Mouse (Mus musculus) midbrain, postnatal 0 days (tissue): Measurements from ENCODE around the gene Piwil4. TPM values are rescaled to one million over a fixed set of nuclear protein-coding genes. Genes with fewer than 3 reads are reported as not detected.

Experiments
- ATAC-seq: fragments of 200-750 bp; cut with Nextera tagmentation; 2 replicates; pipeline ENCODE4 v1.8.0; 2017; ENCODE audit warnings: moderate number of reproducible peaks, mild to moderate bottlenecking, moderate TSS enrichment, moderate library complexity; ENCODE audit not compliant: low FRiP score
- DNase-seq: peaks from one replicate; pipeline ENCODE4 v3.0.0-alpha.2; 2015; ENCODE audit warnings: low spot score
- H3K27ac ChIP-seq: fragments of 300-500 bp; sonication (generic); 2 replicates; pipeline ENCODE4 v1.5.1; 2014; ENCODE audit warnings: low read depth, mild to moderate bottlenecking, low read length, mixed read lengths
- H3K27me3 ChIP-seq: fragments of 300-500 bp; sonication (generic); 2 replicates; pipeline ENCODE4 v1.6.1; 2014; ENCODE audit warnings: low read length, control low read depth, mixed read lengths; ENCODE audit not compliant: insufficient read depth
- H3K36me3 ChIP-seq: fragments of 300-500 bp; sonication (generic); 2 replicates; pipeline ENCODE4 v1.6.1; 2014; ENCODE audit warnings: low read length, control low read depth, mixed read lengths; ENCODE audit not compliant: insufficient read depth
- H3K4me1 ChIP-seq: fragments of 300-500 bp; sonication (generic); 2 replicates; pipeline ENCODE4 v1.6.1; 2014; ENCODE audit warnings: mild to moderate bottlenecking, control low read depth, antibody characterized with exemption, low read length, mixed read lengths; ENCODE audit not compliant: insufficient read depth
- H3K4me2 ChIP-seq: fragments of 300-500 bp; sonication (generic); 2 replicates; pipeline ENCODE4 v1.6.1; 2014; ENCODE audit warnings: low read depth, mild to moderate bottlenecking, low read length, mixed read lengths; ENCODE audit not compliant: poor library complexity, severe bottlenecking
- H3K4me3 ChIP-seq: fragments of 300-500 bp; sonication (generic); 2 replicates; pipeline ENCODE4 v1.5.1; 2014; ENCODE audit warnings: low read depth, mild to moderate bottlenecking, low read length, moderate library complexity
- H3K9ac ChIP-seq: fragments of 300-500 bp; sonication (generic); replicated peaks from 2 replicates; pipeline ENCODE4 v1.6.1; 2014; ENCODE audit warnings: mild to moderate bottlenecking, low read length, moderate library complexity, mixed read lengths; ENCODE audit not compliant: poor library complexity, severe bottlenecking
- H3K9me3 ChIP-seq: fragments of 300-500 bp; sonication (generic); 2 replicates; pipeline ENCODE4 v1.6.1; 2016; ENCODE audit warnings: low read length, control low read depth
- CTCF ChIP-seq: IDR thresholded peaks from 2 replicates; pipeline ENCODE4 v1.5.1; 2016; ENCODE audit warnings: antibody characterized with exemption, mild to moderate bottlenecking
- WGBS: fragments of 180-500 bp; shearing (Covaris S2); extraction: QIAGEN DNeasy Blood & Tissue Kit; methylation state at CpG from one replicate; pipeline ENCODE4 v1.1.7; 2014; 5-methylcytosine and 5-hydroxymethylcytosine counted together
- polyA plus RNA-seq: library from polyadenylated mRNA; unstranded; fragments of >200 nt; fragmentation: Nextera tagmentation; extraction: Ambion mirVana; gene quantifications from 2 replicates; pipeline ENCODE4 v1.2.1, GENCODE M21; 2015
- total RNA-seq: library from RNA; depleted of rRNA; stranded (reverse); fragments of >200 nt; gene quantifications from 2 replicates; pipeline ENCODE4 v1.2.3, GENCODE M21; 2014; rRNA removed

The Piwil4 gene
- total and polyA plus RNA-seq, 2 experiments from 2014 or later, result 0.49 to 1.3 TPM

DNA sequence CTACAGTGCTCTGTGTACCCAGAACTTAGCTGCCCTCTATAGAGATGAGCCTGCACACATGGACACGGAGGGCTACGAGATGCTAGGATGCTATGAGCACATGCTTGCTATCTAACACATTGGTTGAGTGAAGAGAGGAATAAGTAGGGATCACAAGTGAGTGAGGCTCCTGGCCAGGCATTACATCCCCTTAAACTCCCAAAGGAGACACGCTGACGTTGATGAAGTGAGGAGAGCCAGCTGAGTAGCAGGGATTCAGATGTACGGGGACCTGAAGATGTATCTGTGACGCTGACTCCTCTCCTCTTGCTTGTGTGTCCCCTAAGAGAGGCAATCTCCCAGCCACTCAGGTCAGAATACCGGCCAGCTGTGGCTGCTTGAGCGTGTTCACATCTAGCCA is 92.7 kb downstream of the Piwil4 start:
- Histone ChIP-seq H3K4me1 (peaks cover 5% of the 10 kb centered on the region; the same call in 1 of the 2 replicates), H3K36me3 (no peaks in the 10 kb centered on the region), H3K4me3 (no peak overlapping the region), H3K4me2 (no peak overlapping the region), H3K9ac (no peak overlapping the region), H3K9me3 (no peaks in the 10 kb centered on the region), H3K27me3 (no peaks in the 10 kb centered on the region), H3K27ac (no peak overlapping the region)
- no peak for DNase-seq
- WGBS, result 88% methylated on average over 8 of the region's 8 CpGs
- TF ChIP-seq CTCF, result no peak
- ATAC-seq, result no peak

- H3K9ac ChIP-seq, result no peak overlapping the region
- H3K4me1 ChIP-seq, result peaks cover 9% of the 10 kb centered on the region; the same call in 1 of the 2 replicates
- DNase-seq, result no peak
- H3K27me3 ChIP-seq, result no peaks in the 10 kb centered on the region
- no peaks in the 10 kb centered on the region for H3K36me3 ChIP-seq
- ATAC-seq, result no peak
- no peak for TF ChIP-seq CTCF
- 100% methylated on average over 1 of the region's 1 CpGs for WGBS
- H3K4me3 ChIP-seq, result no peak overlapping the region
- no peak overlapping the region for H3K27ac ChIP-seq
- H3K4me2 ChIP-seq, result no peak overlapping the region
- H3K9me3 ChIP-seq, result no peaks in the 10 kb centered on the region
Observed at GRCm38 (mm10) chr9:14646641-14647040, 93.9 kb downstream of the Piwil4 start.

Other genes with a start within 250 kb of the Piwil4 start
- gene Kdm4d, start 240.3 kb downstream of the Piwil4 start, total RNA-seq, result 1.4 and 2.2 TPM in 2 replicates
- gene Kdm4d, start 240.3 kb downstream of the Piwil4 start, polyA plus RNA-seq, result 1.6 and 2.1 TPM in 2 replicates
- 50.4 and 57.5 TPM in 2 replicates for gene Cwc15, start 240.1 kb downstream of the Piwil4 start, total RNA-seq
- 140 and 142 TPM in 2 replicates for gene Cwc15, start 240.1 kb downstream of the Piwil4 start, polyA plus RNA-seq
- gene Amotl1, start 95.7 kb downstream of the Piwil4 start, total RNA-seq, result 26.2 and 30.8 TPM in 2 replicates
- 5.4 and 5.8 TPM in 2 replicates for gene Amotl1, start 95.7 kb downstream of the Piwil4 start, polyA plus RNA-seq
- gene Fut4, start 11.7 kb upstream of the Piwil4 start, total RNA-seq, result 3.0 and 3.6 TPM in 2 replicates
- 0.68 and 0.74 TPM in 2 replicates for gene Fut4, start 11.7 kb upstream of the Piwil4 start, polyA plus RNA-seq
- 6.2 TPM in 1 of 2 replicates, not detected in the other for gene 1700012B09Rik, start 30.3 kb upstream of the Piwil4 start, total RNA-seq
- 3.9 and 4.4 TPM in 2 replicates for gene 1700012B09Rik, start 30.3 kb upstream of the Piwil4 start, polyA plus RNA-seq
- 6.7 and 19.3 TPM in 2 replicates for gene Mre11a, start 43.9 kb upstream of the Piwil4 start, total RNA-seq
- gene Mre11a, start 43.9 kb upstream of the Piwil4 start, polyA plus RNA-seq, result 5.9 and 7.2 TPM in 2 replicates
- 12.1 and 18.5 TPM in 2 replicates for gene Ankrd49, start 44.1 kb upstream of the Piwil4 start, total RNA-seq
- gene Ankrd49, start 44.1 kb upstream of the Piwil4 start, polyA plus RNA-seq, result 21.6 and 22.1 TPM in 2 replicates
- 4.6 and 5.6 TPM in 2 replicates for gene Gpr83, start 119.5 kb upstream of the Piwil4 start, total RNA-seq
- 3.8 and 4.3 TPM in 2 replicates for gene Gpr83, start 119.5 kb upstream of the Piwil4 start, polyA plus RNA-seq
- not detected in 2 replicates for gene Izumo1r, start 163.2 kb upstream of the Piwil4 start, total RNA-seq
- gene Izumo1r, start 163.2 kb upstream of the Piwil4 start, polyA plus RNA-seq, result not detected in 2 replicates